Mouse (Mus musculus) 416B (cell line): Measurements from ENCODE around the gene Dclre1a.
A peak's percentile ranks its signal among the peaks of the same experiment; 100 is the strongest.
"Not testable (repeated sequence)": the region's sequence is repeated elsewhere in the genome, so short reads cannot be mapped to it uniquely, and the experiment has no call there.

Source experiments
- DNase-seq: peaks from one replicate; pipeline ENCODE4 v3.0.0; 2011; ENCODE audit warnings: low read depth

Gene Dclre1a

DNA sequence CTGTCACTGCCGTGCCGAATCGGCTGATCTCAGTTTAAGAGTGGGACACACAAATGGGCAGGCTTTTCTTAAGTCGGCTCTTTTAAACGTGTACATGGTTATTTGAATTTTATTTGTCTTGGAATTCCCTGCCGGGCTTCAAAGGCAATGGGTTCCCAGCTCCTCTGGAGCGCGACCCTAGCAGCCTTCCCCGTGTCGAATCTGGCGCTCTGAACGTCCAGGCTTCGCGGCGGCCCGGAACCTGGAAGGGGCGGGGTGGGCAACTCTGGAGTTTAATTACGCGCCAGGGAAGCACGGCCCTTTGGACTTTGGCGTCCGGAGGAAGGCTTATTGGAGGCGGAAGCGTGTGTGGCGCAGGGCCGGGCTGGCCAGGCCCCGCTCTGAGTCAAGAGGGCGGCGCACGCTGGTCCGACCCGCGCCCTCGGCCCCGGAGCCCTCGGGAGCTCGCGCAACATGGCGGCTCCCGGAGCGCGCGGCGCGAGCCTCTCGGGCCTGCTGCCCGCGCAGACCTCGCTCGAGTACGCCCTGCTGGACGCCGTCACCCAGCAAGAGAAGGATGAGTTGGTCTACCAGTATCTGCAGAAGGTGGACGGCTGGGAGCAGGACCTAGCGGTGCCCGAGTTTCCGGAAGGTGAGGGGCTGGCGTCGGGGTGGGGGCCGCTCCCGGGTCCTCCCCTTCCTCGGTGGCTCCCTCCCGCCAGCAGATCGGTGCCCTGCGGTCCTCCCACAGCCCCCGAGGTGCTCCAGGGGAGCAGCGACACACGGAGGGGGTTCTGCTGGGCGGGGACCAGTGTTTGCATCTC is 409 bp upstream of the Dclre1a start, which contains the start of gene Nhlrc2:
Gene Nhlrc2, plus strand, starts transcription at position 32 of the 803 bp plus-strand sequence.
- DNase-seq = peak; percentile 91

GRCm38 (mm10) chr19:56546031-56546430 is 2.0 kb downstream of the Dclre1a start:
- no peak for DNase-seq

GRCm38 (mm10) chr19:56544681-56545388 is 3.2 kb downstream of the Dclre1a start:
- no peak for DNase-seq

DNA sequence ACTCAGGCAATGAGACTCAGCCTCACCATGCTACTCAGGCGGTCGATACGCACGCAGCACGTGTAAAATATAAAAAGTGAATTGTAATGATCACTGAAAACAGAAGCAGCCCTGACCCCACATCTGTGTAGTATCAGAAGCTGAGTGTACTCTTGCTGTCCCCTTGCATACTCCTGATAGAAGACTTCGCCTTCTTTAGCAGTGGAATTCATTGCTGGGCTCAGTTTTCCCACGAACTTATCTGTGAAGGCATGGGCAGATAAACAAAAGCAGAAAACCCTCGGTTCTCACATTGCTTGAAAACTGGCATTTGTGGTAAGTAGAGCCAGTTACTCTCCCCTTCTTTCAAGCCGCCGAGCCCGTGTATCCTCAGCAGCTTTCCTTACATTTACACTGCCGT is 4.7 kb downstream of the Dclre1a start:
- no peak for DNase-seq

DNA sequence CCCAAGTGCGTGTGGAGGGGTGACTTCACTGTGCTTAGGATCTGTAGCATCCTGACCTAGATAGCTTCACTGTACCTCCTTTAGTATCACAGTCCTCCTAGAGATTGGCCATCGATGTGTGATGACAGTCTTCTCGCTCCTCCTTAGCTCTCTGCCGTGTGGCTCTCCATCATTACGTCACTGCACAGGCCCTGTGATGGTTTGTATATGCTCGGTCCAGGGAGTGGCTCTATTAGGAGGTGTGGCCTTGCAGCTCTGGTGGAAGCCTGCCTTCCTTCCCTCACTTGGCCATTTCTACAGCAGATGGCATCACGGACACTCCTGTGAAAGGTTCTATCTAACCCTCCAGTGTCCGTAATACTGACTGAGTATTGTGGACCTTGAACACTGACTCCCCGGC is 12.3 kb downstream of the Dclre1a start:
- no peak for DNase-seq

GRCm38 (mm10) chr19:56535064-56535463 is 13.0 kb downstream of the Dclre1a start:
- DNase-seq = peak; percentile 76

GRCm38 (mm10) chr19:56534337-56534736 is 13.7 kb downstream of the Dclre1a start:
- DNase-seq = no peak

GRCm38 (mm10) chr19:56533291-56534071 is 14.5 kb downstream of the Dclre1a start:
- no peak for DNase-seq

GRCm38 (mm10) chr19:56531251-56531650 is 16.8 kb downstream of the Dclre1a start:
- DNase-seq = no peak

DNA sequence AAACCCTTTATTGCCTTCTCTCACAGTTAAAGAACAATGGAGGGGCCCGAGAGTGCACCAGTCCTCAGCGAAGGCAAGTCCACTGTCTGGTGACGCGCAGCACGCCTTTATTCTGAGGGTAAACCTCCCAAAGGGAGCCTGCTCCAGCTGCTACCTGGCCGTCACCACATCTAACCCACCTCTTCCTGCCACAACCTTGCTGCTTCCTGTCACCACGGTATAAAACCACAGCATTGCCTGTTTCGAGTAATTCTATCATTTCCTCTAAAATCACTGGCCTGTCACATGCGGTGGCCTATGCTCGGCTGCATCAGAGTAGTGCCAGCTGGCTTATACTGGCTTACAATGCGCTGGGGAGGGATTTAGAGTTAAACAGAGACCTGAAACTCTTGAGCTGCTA is 17.5 kb downstream of the Dclre1a start:
- not testable (repeated sequence) for DNase-seq

DNA sequence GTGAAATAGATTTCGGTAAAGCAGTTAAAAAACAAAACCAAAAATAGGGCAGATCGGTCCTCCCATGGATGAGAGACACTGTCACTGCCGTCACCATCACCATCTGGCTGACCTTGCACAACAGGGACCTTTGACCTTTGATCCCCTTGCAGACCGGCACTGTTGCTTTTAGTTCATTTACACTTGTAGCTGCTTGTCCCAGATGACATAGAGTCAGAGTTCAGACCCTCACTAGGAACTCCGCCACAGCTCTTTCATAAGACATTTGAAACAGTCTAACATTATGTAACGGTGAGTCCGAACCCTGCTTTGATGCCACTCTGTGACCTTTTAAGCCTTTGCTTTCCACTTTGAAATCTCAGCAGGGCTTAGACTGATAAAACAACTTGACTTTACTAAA is 28.6 kb downstream of the Dclre1a start:
- not testable (repeated sequence) for DNase-seq

- DNase-seq = not testable (repeated sequence)
Observed at GRCm38 (mm10) chr19:56513527-56513926, 34.5 kb downstream of the Dclre1a start.

GRCm38 (mm10) chr19:56511207-56511606 is 36.8 kb downstream of the Dclre1a start:
- not testable (repeated sequence) for DNase-seq

- DNase-seq = not testable (repeated sequence)
Observed at GRCm38 (mm10) chr19:56503525-56503924, 44.5 kb downstream of the Dclre1a start.

GRCm38 (mm10) chr19:56503069-56503468 is 45.0 kb downstream of the Dclre1a start:
- not testable (repeated sequence) for DNase-seq

DNA sequence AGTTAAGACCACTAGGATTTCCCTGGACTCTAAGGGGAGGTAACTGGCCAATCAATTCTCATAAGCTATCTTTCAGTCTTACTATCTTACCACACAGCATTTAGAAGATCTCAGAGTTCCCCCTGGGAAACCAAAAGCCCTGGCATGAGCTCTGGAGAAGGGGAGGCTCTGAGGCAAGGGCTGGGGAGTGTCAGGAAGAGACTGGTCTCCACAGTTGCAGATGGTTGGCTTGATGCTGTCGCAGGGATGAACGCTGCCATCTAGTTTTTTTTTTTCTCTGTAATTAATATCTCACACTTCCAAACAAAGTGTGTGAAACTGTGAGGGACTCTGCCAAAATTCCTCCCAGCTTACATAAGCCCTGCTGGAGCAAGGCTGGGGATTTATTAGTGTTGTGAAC is 53.9 kb downstream of the Dclre1a start:
- DNase-seq = not testable (repeated sequence)

DNA sequence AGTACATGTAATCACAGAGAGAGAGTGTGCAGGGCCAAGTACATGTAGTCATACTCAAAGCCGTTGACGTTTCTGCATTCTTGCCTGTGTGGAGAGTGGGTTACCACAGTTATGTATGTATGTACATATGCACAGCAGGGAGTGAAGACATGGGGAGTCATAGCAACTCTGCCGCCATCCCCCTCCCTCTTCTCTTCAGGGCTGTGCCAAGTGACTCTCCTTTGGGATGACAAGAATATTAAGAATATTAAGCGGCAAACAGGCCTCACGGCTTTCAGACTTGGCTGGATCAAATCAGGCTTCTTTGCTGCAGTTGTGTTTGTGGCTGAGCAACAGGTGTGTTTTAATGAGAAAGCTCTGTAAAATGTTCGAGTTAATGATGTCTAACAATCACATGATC is 58.4 kb downstream of the Dclre1a start:
- no peak for DNase-seq

GRCm38 (mm10) chr19:56487339-56487738 is 60.7 kb downstream of the Dclre1a start:
- no peak for DNase-seq

DNA sequence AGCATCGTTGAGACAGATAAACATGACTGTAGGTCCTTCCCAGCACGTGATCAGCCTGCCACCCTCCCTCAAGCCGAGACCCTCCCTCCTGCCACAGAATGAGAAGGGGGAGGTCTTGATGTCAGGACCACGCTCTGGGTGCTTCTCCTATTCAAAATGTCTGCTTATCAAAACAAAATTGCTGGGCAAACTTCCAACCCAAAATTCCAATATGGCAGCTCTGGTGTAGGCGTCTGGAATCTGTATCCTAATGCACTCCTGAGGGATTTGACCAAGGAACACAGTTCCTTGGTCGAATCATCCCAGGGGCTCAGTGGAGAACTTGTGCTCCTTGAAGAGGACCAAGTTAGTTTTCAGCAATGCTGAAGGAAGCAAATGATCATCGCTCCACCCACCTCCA is 61.1 kb downstream of the Dclre1a start:
- no peak for DNase-seq

DNA sequence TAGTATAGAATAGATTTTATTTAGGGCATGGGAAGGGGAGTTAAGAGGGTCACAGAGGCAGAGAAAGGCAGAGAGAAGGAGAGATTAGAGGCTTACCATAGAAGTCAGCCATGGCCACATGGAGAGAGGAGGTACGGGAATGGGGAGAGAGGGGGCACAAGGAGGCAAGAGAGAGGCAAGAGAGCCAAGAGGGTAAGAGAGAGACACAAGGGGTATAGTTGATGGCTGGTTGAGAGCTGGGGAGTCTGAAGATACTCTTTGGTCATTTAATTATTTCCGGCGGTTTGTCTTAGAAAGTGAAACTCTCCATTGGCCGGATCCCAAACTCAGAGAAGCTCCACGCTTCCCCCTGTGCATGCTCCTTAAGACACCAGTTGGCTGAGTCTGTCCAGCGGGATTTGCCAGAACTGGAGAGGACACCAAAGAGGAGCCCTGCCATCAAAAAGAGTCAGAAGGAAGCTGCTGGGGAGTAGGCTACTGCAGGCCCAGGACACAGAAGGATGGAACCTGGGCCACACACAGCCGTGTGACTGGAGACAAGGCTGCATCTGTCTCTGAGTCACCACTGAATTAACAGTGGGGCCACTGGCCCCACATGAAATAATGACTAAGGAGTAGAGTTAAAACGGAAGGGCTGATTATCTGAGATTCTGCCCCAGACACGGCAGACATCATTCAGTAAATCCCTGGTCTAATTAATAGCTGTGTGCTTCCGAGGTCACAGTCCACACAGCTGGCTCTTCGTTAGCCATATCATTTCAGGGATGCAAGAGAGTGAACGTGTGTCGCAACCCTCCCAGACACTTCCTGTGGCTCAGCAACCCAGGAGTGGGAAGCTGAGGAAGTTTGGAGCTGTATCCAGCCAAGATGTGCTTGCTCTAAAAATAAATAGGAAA is 62.4 kb downstream of the Dclre1a start:
- peak; percentile 34 for DNase-seq

DNA sequence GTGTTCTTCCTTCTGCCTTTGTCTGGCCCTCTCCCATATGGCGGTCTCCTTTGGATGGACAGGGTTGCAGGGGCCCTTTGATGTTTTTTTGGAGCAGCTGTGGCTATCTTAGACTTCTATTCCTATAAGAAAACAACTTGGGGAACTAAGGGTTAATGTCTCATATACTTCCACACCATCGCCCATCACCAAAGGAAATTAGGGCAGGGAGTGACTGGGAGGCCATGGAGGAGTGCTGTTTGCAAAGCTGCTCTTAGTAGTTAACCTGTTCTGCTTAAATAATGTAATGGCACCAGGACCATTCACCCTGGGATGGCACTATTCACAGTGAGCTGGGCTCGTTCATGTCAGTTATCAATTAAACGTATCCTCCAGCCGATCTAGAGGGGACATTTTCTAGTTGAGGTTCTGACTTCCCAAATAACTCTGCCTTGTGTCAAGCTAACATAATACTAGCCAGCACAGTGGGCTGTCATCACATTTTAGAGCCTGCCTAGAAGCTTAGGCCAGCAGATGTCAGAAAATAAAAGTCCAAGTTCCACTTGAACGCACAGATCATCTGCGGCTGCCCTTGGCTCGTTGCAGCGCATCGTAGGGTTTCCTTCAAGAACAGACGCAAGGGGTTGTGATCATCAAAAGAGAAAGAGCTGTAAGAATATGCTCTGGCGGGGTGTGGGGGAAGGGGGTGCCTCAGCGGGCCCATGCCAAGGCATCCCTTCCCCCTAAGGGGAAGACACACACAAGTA is 63.2 kb downstream of the Dclre1a start:
- DNase-seq = no peak
